Mouse (Mus musculus): ENCODE results near the gene Pgbd5. TPM values are rescaled to one million over a fixed set of nuclear protein-coding genes. Genes with fewer than 3 reads are reported as not detected.

Pgbd5 gene
- total and polyA plus RNA-seq, 3 experiments: 0.89 to 3.9 (median 3.1) TPM

DNA sequence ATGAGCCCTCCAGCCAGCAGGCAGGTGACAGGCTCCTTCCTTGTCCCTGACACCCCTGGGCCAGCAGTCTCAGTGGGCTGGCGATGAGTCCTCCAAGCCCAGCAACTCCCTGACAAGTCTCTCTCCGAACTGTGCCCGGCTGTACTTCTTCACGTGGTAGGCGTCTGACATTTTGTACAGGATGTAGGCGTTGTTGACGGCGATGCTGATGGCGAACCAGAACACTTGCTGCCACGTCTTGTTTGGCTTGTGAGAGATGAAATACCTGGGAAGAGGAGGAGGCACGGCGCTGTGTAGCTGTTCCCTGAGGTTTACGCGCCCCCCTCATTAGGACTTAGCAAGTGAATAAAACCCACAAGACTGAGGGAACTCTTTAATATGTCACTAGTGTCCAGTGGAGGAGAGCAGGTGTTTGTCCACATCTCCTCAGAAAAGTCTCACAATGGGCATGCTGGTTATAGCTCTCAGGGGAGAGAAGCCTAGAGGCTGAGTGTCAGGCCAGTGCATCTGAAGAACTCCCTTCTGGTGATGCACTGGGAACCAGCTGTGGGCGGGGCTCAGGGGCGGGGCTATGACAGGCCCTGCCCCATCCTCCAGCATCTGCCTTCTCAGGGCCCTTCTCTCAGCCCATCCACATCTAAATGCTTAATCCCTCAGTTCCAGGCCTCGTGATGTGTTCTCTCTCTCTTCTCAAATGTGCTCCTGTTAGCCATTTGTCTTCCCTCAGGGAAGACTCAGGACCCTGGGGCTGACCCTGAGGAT lies 68.9 kb downstream of the Pgbd5 start:
- Histone ChIP-seq H3K36me3 (replicated peaks in 1 of 2; ENCODE audit: control insufficient read depth in 1 of 2, insufficient read depth in 1 of 2, low read length in 1 of 2) (peaks cover 0 to 7% of the 10 kb centered on the region in 2 experiments), H3K9me3 (replicated peaks; ENCODE audit: low read length) (no peaks in the 10 kb centered on the region), H3K4me2 (ENCODE audit: insufficient read depth, low read depth, poor library complexity, severe bottlenecking) (no peak overlapping the region), H3K4me1 (ENCODE audit: control insufficient read depth in 1 of 2, insufficient read depth in 2 of 2) (peaks cover 27 to 59% of the 10 kb centered on the region in 2 experiments), H3K27me3 (replicated peaks) (no peaks in the 10 kb centered on the region), H3K79me2 (replicated peaks; ENCODE audit: control insufficient read depth, extremely low read depth, insufficient read depth, poor library complexity, severe bottlenecking) (no peaks in the 10 kb centered on the region), H3K4me3 (replicated peaks in 1 of 3; ENCODE audit: low read depth in 2 of 3, low read length in 2 of 3, poor library complexity in 1 of 3) (no peak overlapping the region), H3K27ac (ENCODE audit: insufficient read depth, low read depth) (no peak overlapping the region), H3K9ac (ENCODE audit: insufficient read depth, low read depth) (no peak overlapping the region)
- TF ChIP-seq ZC3H11A (IDR thresholded peaks at IDR 0.05; ENCODE audit: low read depth, low read length): no peak
- no peak for TF ChIP-seq EP300 (IDR thresholded peaks at IDR 0.05; ENCODE audit: low read length)
- dilution Hi-C loops (cut with MboI; ENCODE audit: extremely low pct_ligation_motif_present, extremely low pct_unique_long_range_greater_than_20kb, low sequenced_read_pairs) (no loop called here), in situ Hi-C loops (cut with MboI; ENCODE audit: low pct_ligation_motif_present, low pct_unique_long_range_greater_than_20kb, low sequenced_read_pairs) (no loop called here)
- DNase-seq (ENCODE audit: extremely low read depth): peak; percentile 62

DNA sequence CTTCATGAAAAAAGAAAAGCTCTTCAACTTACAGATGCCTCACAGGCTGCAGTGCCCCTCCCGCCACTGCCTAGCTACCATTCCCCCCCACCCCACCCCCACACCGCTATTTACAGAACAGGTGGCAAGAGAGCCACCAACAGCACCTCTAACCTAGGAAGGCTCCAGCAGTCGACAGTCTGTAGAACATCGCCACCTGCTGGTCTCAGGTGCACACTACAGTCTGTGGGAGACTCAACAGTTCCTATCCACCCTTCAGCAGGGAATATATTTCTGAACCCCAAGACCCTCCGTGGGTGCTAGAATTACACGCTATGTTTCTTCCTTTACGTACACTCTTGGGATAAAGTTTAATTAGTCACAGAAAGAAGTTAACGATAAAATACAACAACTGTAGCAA lies 71.2 kb downstream of the Pgbd5 start:
- Histone ChIP-seq H3K4me2 (ENCODE audit: insufficient read depth, low read depth, poor library complexity, severe bottlenecking) (no peak overlapping the region), H3K79me2 (replicated peaks; ENCODE audit: control insufficient read depth, extremely low read depth, insufficient read depth, poor library complexity, severe bottlenecking) (no peaks in the 10 kb centered on the region), H3K27me3 (replicated peaks) (no peaks in the 10 kb centered on the region), H3K9ac (ENCODE audit: insufficient read depth, low read depth) (no peak overlapping the region), H3K36me3 (replicated peaks in 1 of 2; ENCODE audit: control insufficient read depth in 1 of 2, insufficient read depth in 1 of 2, low read length in 1 of 2) (peaks cover 0 to 7% of the 10 kb centered on the region in 2 experiments), H3K4me3 (replicated peaks in 1 of 3; ENCODE audit: low read depth in 2 of 3, low read length in 2 of 3, poor library complexity in 1 of 3) (no peak overlapping the region), H3K27ac (ENCODE audit: insufficient read depth, low read depth) (no peak overlapping the region), H3K9me3 (replicated peaks; ENCODE audit: low read length) (no peaks in the 10 kb centered on the region), H3K4me1 (ENCODE audit: control insufficient read depth in 1 of 2, insufficient read depth in 2 of 2) (peaks cover 17 to 45% of the 10 kb centered on the region in 2 experiments)
- dilution Hi-C loops (cut with MboI; ENCODE audit: extremely low pct_ligation_motif_present, extremely low pct_unique_long_range_greater_than_20kb, low sequenced_read_pairs) (no loop called here), in situ Hi-C loops (cut with MboI; ENCODE audit: low pct_ligation_motif_present, low pct_unique_long_range_greater_than_20kb, low sequenced_read_pairs) (no loop called here)
- peak; percentile 85 to 89 for TF ChIP-seq CTCF (conservative IDR thresholded peaks at IDR 0.05 in 1 of 2, IDR thresholded peaks at IDR 0.05 in 1 of 2; ENCODE audit: low read depth in 2 of 2, low read length in 2 of 2)
- no peak for TF ChIP-seq CHD1 (IDR thresholded peaks at IDR 0.05; ENCODE audit: low read depth, low read length)
- TF ChIP-seq TCF12 (IDR thresholded peaks at IDR 0.05; ENCODE audit: low read depth, low read length): peak; percentile 31; the same call in 1 of the 2 replicates
- no peak for TF ChIP-seq SIN3A (IDR thresholded peaks at IDR 0.05; ENCODE audit: low read length)
- peak; percentile 80 for TF ChIP-seq RAD21 (IDR thresholded peaks at IDR 0.05; ENCODE audit: low read depth, low read length)
- peak; percentile 16; the same call in 1 of the 2 replicates for TF ChIP-seq MAX (IDR thresholded peaks at IDR 0.05; ENCODE audit: low read length)
- TF ChIP-seq SMC3 (IDR thresholded peaks at IDR 0.05; ENCODE audit: low read depth, low read length): peak; percentile 68
- peak; percentile 10; the same call in 1 of the 2 replicates for TF ChIP-seq ZC3H11A (IDR thresholded peaks at IDR 0.05; ENCODE audit: low read depth, low read length)
- DNase-seq (ENCODE audit: extremely low read depth): peak; percentile 83

DNA sequence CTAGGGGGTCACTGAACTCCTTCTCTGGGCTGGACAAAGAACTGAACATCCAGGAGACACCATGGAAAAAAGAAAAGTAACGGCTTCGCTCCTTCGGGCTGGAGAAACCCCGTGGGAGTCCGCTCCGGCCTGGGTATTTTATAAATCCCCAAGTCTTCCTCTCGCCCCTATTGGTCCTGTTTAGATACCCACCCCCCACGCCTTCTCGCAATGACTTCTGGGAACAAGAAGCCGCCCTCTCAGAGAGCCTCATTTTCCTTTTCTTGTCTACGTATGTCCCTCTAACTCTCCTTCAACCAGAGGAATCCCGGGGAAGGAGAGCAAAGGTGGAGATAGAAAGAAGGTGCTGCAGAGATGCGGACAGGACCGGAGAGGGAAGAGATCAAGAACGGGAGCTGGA lies 76.1 kb downstream of the Pgbd5 start:
- dilution Hi-C loops (cut with MboI; ENCODE audit: extremely low pct_ligation_motif_present, extremely low pct_unique_long_range_greater_than_20kb, low sequenced_read_pairs) (no loop called here), in situ Hi-C loops (cut with MboI; ENCODE audit: low pct_ligation_motif_present, low pct_unique_long_range_greater_than_20kb, low sequenced_read_pairs) (no loop called here)
- Histone ChIP-seq H3K79me2 (replicated peaks; ENCODE audit: control insufficient read depth, extremely low read depth, insufficient read depth, poor library complexity, severe bottlenecking) (no peaks in the 10 kb centered on the region), H3K36me3 (replicated peaks in 1 of 2; ENCODE audit: control insufficient read depth in 1 of 2, insufficient read depth in 1 of 2, low read length in 1 of 2) (no peaks in the 10 kb centered on the region), H3K27ac (ENCODE audit: insufficient read depth, low read depth) (no peak overlapping the region), H3K27me3 (replicated peaks) (no peaks in the 10 kb centered on the region), H3K4me1 (ENCODE audit: control insufficient read depth in 1 of 2, insufficient read depth in 2 of 2) (peaks cover 6 to 39% of the 10 kb centered on the region in 2 experiments), H3K4me2 (ENCODE audit: insufficient read depth, low read depth, poor library complexity, severe bottlenecking) (no peak overlapping the region), H3K4me3 (replicated peaks in 1 of 3; ENCODE audit: low read depth in 2 of 3, low read length in 2 of 3, poor library complexity in 1 of 3) (no peak overlapping the region), H3K9ac (ENCODE audit: insufficient read depth, low read depth) (no peak overlapping the region), H3K9me3 (replicated peaks; ENCODE audit: low read length) (no peaks in the 10 kb centered on the region)
- no peak for DNase-seq (ENCODE audit: extremely low read depth)
- TF ChIP-seq TBP (conservative IDR thresholded peaks at IDR 0.05; ENCODE audit: low read depth, low read length): no peak
- TF ChIP-seq POLR2AphosphoS2 (IDR thresholded peaks at IDR 0.05; ENCODE audit: low read depth, low read length): no peak
- TF ChIP-seq ELF1 (IDR thresholded peaks at IDR 0.05; ENCODE audit: low read depth, low read length): no peak
- TF ChIP-seq ZC3H11A (IDR thresholded peaks at IDR 0.05; ENCODE audit: low read depth, low read length): no peak
- no peak for TF ChIP-seq MAX (IDR thresholded peaks at IDR 0.05; ENCODE audit: low read length)
- TF ChIP-seq ZKSCAN1 (IDR thresholded peaks at IDR 0.05; ENCODE audit: borderline replicate concordance, low read depth, low read length): no peak
- TF ChIP-seq USF1 (IDR thresholded peaks at IDR 0.05; ENCODE audit: low read depth, low read length): no peak
- TF ChIP-seq USF2 (conservative IDR thresholded peaks at IDR 0.05; ENCODE audit: low read depth, low read length): no peak
- TF ChIP-seq UBTF (IDR thresholded peaks at IDR 0.05; ENCODE audit: low read depth, low read length): no peak
- no peak for TF ChIP-seq ETS1 (conservative IDR thresholded peaks at IDR 0.05; ENCODE audit: low read depth, low read length)
- no peak for TF ChIP-seq GABPA (IDR thresholded peaks at IDR 0.05; ENCODE audit: insufficient replicate concordance, low read depth, low read length)
- TF ChIP-seq CHD1 (IDR thresholded peaks at IDR 0.05; ENCODE audit: low read depth, low read length): no peak
- no peak for TF ChIP-seq NELFE (IDR thresholded peaks at IDR 0.05; ENCODE audit: low read depth, low read length)
- no peak for TF ChIP-seq NRF1 (IDR thresholded peaks at IDR 0.05; ENCODE audit: low read depth, low read length)
- TF ChIP-seq TCF12 (IDR thresholded peaks at IDR 0.05; ENCODE audit: low read depth, low read length): no peak
- no peak for TF ChIP-seq ZNF384 (IDR thresholded peaks at IDR 0.05; ENCODE audit: low read depth, low read length)
- TF ChIP-seq IRF4 (IDR thresholded peaks at IDR 0.05; ENCODE audit: low read depth, low read length): no peak
- no peak for TF ChIP-seq MAFK (IDR thresholded peaks at IDR 0.05; ENCODE audit: insufficient replicate concordance, low read length)

All from CH12.LX (cell line).